Mouse (Mus musculus) bone marrow macrophage, adult 2 months (primary cell): ENCODE results near the gene Hist1h2bl.
"Not testable (repeated sequence)": the region's sequence is repeated elsewhere in the genome, so short reads cannot be mapped to it uniquely, and the experiment has no call there.

Experiments
- CTCF ChIP-seq: IDR thresholded peaks from 2 replicates; pipeline ENCODE4 v1.5.1; 2012; ENCODE audit warnings: low read depth, mild to moderate bottlenecking, low read length, moderate library complexity
- POLR2A ChIP-seq: IDR thresholded peaks from 2 replicates; pipeline ENCODE4 v1.6.1; 2012; ENCODE audit warnings: mild to moderate bottlenecking, low read depth, low read length, borderline replicate concordance

- TF ChIP-seq CTCF: not testable (repeated sequence)
- 0 out of 2 replicates have a peak, but pooled peaks have one; percentile 21 for TF ChIP-seq POLR2A
Measured at GRCm38 (mm10) chr13:21734906-21735767, 19.2 kb upstream of the Hist1h2bl start, which contains the start of gene Hist1h4j.
